Mouse (Mus musculus) granulocyte monocyte progenitor cell, adult 5-6 weeks (primary cell): ENCODE data around the gene 1600014C23Rik. TPM values are rescaled to one million over a fixed set of nuclear protein-coding genes. Genes with fewer than 3 reads are reported as not detected.

Experiments used
- ATAC-seq: replicated peaks from 2 replicates; pipeline ENCODE4 v1.8.0; 2016; ENCODE audit warnings: mild to moderate bottlenecking, moderate TSS enrichment, inconsistent platforms; ENCODE audit not compliant: poor library complexity, severe bottlenecking
- total RNA-seq, 2 experiments: library from RNA; stranded (forward) in 1 of 2; stranded (reverse) in 1 of 2; fragments of 200-712, 200-1000 nt in 1 of 2; fragments of >200 nt in 1 of 2; fragmentation: Nextera tagmentation in 1 of 2; gene quantifications; 2 replicates each; pipeline ENCODE4 v1.2.3; 2014 to 2017

1600014C23Rik gene
- total RNA-seq, 2 experiments from 2014 or later, result not detected

GRCm38 (mm10) chr17:45696981-45697380 is 36.7 kb downstream of the 1600014C23Rik start:
- ATAC-seq, result no peak

DNA sequence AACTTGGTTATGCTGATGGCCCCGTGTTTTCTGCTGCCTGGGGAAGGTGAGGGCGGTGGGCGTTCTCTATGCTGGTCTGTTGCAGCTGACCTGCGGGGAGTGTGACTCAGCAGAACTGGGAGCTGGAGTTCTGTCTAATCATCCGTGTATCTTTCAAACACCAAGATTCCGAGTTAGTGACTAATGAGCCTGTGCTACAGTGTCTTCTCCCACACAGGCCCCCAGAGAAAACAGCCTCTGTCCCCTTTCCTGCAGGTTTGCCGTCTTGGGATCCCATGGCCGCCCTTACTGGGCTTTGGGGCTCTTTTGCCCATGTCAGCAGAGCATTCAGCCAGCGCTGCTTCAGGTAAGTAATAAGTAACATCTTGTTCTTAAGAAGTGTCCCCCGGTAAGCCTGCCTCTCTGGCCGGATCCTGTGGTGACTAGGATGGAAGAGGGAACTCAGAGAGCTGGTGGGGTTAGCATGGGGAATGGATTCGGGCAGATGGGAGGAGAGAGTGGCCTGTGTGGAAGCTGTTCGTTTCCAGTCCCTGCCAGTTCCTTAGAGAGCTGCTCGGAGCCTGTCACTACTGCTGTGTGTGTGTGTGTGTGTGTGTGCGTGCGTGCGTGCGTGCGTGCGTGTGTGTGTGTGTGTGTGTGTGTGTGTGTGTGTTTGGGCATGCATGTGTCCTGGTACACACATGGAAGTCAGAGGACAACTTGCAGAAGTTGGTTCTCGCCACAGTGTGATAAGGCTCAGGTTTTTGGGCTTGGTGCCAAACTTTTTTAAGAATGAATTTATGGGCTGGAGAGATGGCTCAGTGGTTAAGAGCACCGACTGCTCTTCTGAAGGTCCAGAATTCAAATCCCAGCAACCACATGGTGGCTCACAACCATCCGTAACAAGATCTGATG is 38.2 kb downstream of the 1600014C23Rik start:
- peak; percentile 74 for ATAC-seq

DNA sequence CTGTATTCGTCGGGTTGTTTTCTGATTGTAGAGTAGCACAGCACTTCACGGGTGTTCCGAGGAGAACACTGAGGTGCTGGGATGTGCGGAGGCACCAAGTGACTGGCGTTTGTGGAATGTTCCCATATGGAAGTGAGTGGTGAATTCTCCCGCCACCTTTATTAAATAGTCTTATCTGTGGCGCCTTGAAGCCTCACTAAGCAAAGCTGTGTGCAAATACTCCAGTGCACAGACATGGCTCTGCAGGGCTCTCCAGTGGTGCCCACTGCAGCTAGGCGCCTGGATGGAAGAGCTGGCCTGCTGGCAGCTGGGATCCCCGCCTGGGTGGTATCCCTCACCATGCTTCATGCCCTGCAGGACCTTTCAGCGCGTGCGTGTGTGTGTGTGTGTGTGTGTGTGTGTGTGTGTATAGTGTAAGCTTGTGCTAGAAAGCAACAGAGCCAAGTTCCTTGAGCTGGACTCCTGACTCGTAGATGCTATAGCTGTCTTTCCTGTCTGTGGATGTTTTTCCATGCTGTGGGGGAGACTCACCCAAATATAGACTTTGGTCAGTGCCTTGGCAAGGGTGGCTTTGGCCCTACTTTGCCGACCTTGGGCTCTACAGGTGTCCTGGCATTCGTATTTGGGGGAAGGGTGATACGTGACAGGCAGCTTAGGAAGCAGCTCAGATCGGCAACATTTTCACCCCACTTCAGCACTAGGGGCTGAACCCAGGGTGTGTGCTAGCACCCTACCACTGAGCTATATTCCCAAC is 39.7 kb downstream of the 1600014C23Rik start:
- ATAC-seq, result no peak

- no peak for ATAC-seq
Measured at GRCm38 (mm10) chr17:45692159-45692558, 41.5 kb downstream of the 1600014C23Rik start.

- no peak for ATAC-seq
Measured at GRCm38 (mm10) chr17:45690044-45690443, 43.6 kb downstream of the 1600014C23Rik start.

GRCm38 (mm10) chr17:45689120-45689519 is 44.5 kb downstream of the 1600014C23Rik start:
- no peak for ATAC-seq

DNA sequence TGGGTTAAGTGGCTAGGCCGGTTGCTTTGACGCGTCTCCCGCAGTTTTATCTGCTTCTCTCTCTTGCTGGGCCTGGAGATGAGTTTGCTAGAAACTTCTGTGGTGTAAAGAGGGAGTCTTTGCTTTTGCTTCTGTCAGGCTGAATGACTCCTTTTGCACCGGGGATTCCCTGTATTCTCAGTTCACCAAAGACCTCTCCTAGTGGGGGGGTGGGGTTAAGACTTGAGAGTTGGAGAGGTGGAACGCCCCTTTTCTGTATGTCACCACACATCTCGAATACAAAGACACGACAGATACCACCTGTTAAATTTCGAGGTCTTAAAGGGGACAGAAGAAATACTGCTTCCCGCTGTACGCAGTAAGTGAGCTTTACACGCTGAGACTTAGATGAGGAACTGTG is 46.9 kb downstream of the 1600014C23Rik start, which contains the start of gene Tmem63b:
Gene Tmem63b, minus strand, starts transcription at position 190 of the 400 bp plus-strand sequence.
- ATAC-seq, result peak; percentile 60

DNA sequence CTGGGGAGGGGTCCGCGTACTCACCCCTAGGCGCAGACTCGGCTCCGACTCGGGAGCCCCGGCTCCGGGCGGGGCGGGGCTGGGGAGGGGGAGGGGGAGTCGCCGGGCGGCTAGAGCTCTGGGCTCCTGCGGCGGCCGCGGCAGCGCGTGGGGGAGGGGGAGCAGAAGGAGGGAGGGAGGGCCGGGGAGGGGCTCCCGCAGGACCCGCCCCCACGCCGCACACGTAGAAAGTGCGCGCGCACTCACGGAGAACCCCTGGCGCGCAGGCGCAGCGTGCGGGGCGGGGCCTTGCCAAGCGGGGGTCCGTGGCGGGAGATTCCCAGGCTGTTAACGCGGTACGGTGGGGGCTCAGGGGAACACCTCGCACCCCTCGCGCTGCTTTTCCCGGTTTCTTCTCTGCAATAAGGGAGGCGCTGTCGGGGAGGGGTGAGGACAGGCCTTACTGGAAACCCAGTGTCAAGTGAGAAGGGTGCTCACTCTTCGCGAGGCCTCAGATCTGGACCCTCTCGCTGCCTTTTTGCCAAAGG is 47.5 kb downstream of the 1600014C23Rik start, which contains the start of gene Mrpl14:
Gene Mrpl14, plus strand, starts transcription at position 230 of the 527 bp plus-strand sequence.
- peak; percentile 77 for ATAC-seq

- peak; percentile 36 for ATAC-seq
Measured at GRCm38 (mm10) chr17:45685171-45686092, 48.2 kb downstream of the 1600014C23Rik start.

GRCm38 (mm10) chr17:45684667-45685131 is 48.9 kb downstream of the 1600014C23Rik start:
- ATAC-seq, result no peak

Other genes with a start within 250 kb of the 1600014C23Rik start
- 5.5 and 7.3 TPM in 2 replicates for gene Aars2, start 227.0 kb downstream of the 1600014C23Rik start, total RNA-seq (2014; fragmentation: Nextera tagmentation)
- 8.3 and 12.1 TPM in 2 replicates for gene Aars2, start 227.0 kb downstream of the 1600014C23Rik start, total RNA-seq (2017)
- gene Tcte1, start 210.4 kb downstream of the 1600014C23Rik start, total RNA-seq (2014; fragmentation: Nextera tagmentation), result not detected in 2 replicates
- not detected in 2 replicates for gene Tcte1, start 210.4 kb downstream of the 1600014C23Rik start, total RNA-seq (2017)
- not detected in 2 replicates for gene Tmem151b, start 184.2 kb downstream of the 1600014C23Rik start, total RNA-seq (2014; fragmentation: Nextera tagmentation)
- not detected in 2 replicates for gene Tmem151b, start 184.2 kb downstream of the 1600014C23Rik start, total RNA-seq (2017)
- gene Nfkbie, start 178.1 kb downstream of the 1600014C23Rik start, total RNA-seq (2014; fragmentation: Nextera tagmentation), result 4.6 and 7.8 TPM in 2 replicates
- gene Nfkbie, start 178.1 kb downstream of the 1600014C23Rik start, total RNA-seq (2017), result 4.9 and 6.0 TPM in 2 replicates
- 88.5 and 124 TPM in 2 replicates for gene Slc35b2, start 170.0 kb downstream of the 1600014C23Rik start, total RNA-seq (2014; fragmentation: Nextera tagmentation)
- gene Slc35b2, start 170.0 kb downstream of the 1600014C23Rik start, total RNA-seq (2017), result 39.3 and 77.1 TPM in 2 replicates
- 1,977 and 2,073 TPM in 2 replicates for gene Hsp90ab1, start 160.6 kb downstream of the 1600014C23Rik start, total RNA-seq (2014; fragmentation: Nextera tagmentation)
- gene Hsp90ab1, start 160.6 kb downstream of the 1600014C23Rik start, total RNA-seq (2017), result 2,383 and 2,522 TPM in 2 replicates
- 60.7 and 107 TPM in 2 replicates for gene Slc29a1, start 134.2 kb downstream of the 1600014C23Rik start, total RNA-seq (2014; fragmentation: Nextera tagmentation)
- gene Slc29a1, start 134.2 kb downstream of the 1600014C23Rik start, total RNA-seq (2017), result 53.2 and 74.0 TPM in 2 replicates
- not detected in 2 replicates for gene Mymx, start 131.7 kb downstream of the 1600014C23Rik start, total RNA-seq (2014; fragmentation: Nextera tagmentation)
- not detected in 2 replicates for gene Mymx, start 131.7 kb downstream of the 1600014C23Rik start, total RNA-seq (2017)
- gene Capn11, start 74.5 kb downstream of the 1600014C23Rik start, total RNA-seq (2014; fragmentation: Nextera tagmentation), result 0.26 TPM in 1 of 2 replicates, not detected in the other
- 0.69 TPM in 1 of 2 replicates, not detected in the other for gene Capn11, start 74.5 kb downstream of the 1600014C23Rik start, total RNA-seq (2017)
- gene Mrpl14, start 47.5 kb downstream of the 1600014C23Rik start, total RNA-seq (2014; fragmentation: Nextera tagmentation), result 81.2 and 91.4 TPM in 2 replicates
- 10.6 and 36.8 TPM in 2 replicates for gene Mrpl14, start 47.5 kb downstream of the 1600014C23Rik start, total RNA-seq (2017)
- gene Tmem63b, start 46.9 kb downstream of the 1600014C23Rik start, total RNA-seq (2014; fragmentation: Nextera tagmentation), result 4.0 and 7.5 TPM in 2 replicates
- gene Tmem63b, start 46.9 kb downstream of the 1600014C23Rik start, total RNA-seq (2017), result 3.4 and 5.6 TPM in 2 replicates